Mouse (Mus musculus) C3H10T1/2 (cell line): ENCODE measurements around the gene Fus. TPM values are rescaled to one million over a fixed set of nuclear protein-coding genes. Genes with fewer than 3 reads are reported as not detected.

Experiments
- polyA plus RNA-seq, 2 experiments: library from polyadenylated mRNA; unstranded; fragments of >200 nt; fragmentation: generic; extraction: Trizol; gene quantifications; one replicate each; pipeline ENCODE4 v1.2.1; 2012; ENCODE audit warnings: missing spikeins in 2 of 2

The Fus gene
- 100 to 1,000 TPM; 140 to 298 TPM for polyA plus RNA-seq

DNA sequence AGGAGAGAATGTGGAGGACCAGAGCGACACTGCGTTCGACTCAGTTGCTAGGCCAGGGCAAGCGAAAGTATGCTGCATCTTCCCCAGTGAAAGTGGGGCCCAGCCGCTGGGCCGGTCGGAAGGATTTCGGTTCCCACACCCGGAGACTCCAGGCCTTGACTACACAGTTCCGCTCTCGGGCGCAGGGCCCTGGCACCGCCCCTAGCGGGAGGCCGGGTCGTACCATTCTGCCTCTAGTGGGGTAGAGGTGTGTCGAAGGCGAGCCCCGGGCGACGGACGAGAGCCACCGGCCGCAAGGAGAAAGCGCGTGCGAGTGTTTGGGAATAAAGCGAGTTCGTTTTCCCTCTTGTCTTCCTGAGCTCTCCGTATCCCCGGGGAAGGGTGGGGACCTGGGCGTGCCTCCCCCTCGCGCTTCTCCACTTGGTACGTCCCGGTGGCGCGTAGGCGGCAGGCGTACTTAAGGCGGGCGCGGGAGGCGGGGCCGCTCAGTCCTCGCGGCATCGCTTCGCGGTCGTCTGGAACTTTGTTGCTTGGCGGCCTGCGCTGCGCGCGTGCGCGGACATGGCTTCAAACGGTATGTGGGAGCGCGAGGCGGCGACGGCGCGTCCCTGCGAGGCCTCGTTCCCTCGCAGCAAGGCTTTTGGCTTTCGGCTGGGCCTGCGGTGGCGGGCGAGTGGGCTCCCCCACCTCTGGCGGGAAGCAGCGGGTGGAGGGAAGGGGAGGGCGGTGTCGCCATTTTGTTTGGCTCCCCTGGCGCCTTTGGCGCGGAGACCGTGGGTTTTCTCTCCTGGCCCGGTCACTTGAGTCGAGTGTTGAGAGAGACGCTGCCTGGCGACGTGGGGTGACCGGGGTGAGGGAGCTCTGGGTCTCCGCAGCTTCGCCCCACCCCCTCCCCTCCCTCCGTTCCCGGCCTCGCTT lies at the start of gene Fus:
Gene Fus, plus strand, starts transcription at position 454 of the 918 bp plus-strand sequence.

DNA sequence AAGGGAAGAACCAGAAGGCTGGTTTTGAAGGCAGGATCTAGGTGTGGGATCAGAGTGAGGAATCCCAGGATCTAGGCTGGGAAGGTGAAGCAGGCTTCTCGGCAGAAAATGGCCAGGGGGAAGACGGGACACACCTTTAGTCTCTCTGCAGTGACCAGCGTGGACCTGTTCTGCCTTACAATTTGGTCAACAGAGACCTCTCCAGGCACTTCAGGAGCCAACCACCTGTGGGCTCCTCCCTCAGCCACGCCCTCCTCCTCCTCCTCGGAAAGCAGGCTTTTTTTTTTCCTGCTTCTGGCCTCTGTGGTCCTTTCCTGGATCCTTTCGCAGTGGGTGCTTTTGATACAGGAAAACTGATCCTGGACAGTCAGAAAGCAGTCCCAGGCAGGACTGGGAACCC lies 37.3 kb upstream of the Fus start, which contains the start of gene Prss8:
Gene Prss8, minus strand, starts transcription at position 182 of the 400 bp plus-strand sequence.

DNA sequence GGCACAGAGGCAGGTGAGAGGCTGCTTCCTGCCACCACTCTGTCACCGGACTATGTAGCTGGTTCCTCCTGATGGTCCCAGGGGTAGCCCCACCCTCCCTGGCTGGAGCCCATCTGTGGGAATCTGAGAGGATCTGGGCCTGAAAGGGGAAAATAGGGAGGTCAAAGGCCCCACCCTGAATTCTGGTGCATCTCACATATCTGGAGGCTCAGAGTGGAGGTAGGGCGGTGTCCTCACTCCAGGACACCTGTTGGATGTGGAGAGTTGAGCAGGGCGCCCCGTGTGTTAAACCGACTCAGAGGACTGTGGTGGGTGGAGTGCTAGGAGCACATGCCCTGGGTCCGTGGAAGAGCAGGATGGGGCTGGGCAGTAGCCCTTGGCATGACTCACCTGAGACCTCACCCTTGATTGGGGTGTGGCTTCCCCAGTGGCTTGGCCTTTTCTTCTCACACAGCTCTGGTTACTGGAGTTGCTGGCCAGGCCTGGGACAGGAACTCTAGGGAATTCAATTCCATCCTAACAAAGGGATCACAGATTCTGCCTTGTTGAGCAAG lies 20.7 kb upstream of the Fus start, which contains the start of gene Prss36:
Gene Prss36, minus strand, starts transcription at position 256 of the 554 bp plus-strand sequence.

DNA sequence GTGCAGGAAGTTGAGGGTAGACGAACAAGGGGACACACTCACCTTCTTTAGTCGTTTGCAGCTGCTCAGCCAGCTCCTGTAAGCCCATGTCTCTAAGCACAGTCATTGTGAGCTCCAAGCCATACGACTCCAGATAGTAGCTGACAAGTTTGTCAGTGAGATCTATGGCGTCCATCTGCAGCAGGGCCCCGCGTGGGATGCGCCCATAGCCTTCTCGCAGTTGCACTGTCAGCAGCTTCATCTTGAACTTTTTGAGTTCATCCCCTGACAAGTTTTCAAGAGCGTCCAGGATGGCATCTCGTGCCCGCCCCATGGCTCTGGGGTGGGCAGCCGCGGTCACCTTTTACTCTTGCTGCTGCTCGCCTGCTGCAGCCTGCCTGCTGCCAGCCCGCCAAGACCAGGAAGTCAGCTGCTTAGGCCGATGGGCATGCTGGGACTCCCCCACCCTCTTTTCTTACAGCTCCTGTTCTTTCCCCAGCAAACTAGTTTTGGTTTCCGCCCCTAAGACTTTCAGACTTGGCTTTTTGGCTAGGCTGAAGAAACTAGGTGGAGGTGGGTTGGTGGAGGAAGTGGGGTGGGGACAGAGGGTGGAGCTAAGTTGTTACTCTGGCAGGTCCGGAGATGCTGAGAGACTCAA lies 26.2 kb downstream of the Fus start, which contains the start of gene Pycard:
Gene Pycard, minus strand, starts transcription at position 527 of the 637 bp plus-strand sequence.

DNA sequence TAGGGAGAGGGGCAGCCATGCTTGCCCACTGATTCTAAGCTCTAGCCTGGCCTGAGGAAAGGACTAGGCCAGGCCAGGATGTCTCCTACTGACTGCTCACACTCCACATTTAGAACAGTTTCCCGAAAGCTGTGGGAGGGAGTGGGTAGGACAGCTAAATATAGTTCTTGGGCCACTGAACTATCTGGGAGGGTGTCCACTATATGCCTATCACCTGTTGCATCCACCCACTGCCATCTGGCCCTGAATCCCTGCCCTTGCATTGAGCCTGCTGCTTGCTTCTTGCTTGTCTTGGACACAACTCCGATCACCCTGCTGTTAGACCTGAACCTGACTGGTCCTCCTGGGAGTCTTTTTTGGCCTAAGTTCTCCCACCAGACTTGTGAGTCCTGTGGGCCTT lies 36.4 kb downstream of the Fus start, which contains the start of gene Trim72:
Gene Trim72, plus strand, starts transcription at position 262 of the 400 bp plus-strand sequence.

Other genes with a start within 250 kb of the Fus start
- under 1 TPM; 0.08 to 0.22 TPM for gene Ctf2, start 235.3 kb upstream of the Fus start, polyA plus RNA-seq
- 10 to 100 TPM; 15.7 to 19.4 TPM for gene Fbxl19, start 222.9 kb upstream of the Fus start, polyA plus RNA-seq
- 10 to 100 TPM; 15.6 to 39.0 TPM for gene Orai3, start 197.6 kb upstream of the Fus start, polyA plus RNA-seq
- gene Setd1a, start 190.8 kb upstream of the Fus start, polyA plus RNA-seq, result 10 to 100 TPM in 1 of 2 experiments, 1 to 10 TPM in 1; 5.5 to 15.8 TPM
- gene Gm49388, start 181.8 kb upstream of the Fus start, polyA plus RNA-seq, result under 1 TPM in 1 of 2 experiments, not detected in 1; 0.13 TPM
- 10 to 100 TPM in 1 of 2 experiments, 1 to 10 TPM in 1; 9.4 to 28.8 TPM for gene Hsd3b7, start 166.9 kb upstream of the Fus start, polyA plus RNA-seq
- 10 to 100 TPM; 23.3 to 77.8 TPM for gene Stx4a, start 143.2 kb upstream of the Fus start, polyA plus RNA-seq
- gene Stx1b, start 142.9 kb upstream of the Fus start, polyA plus RNA-seq, result under 1 TPM in 1 of 2 experiments, not detected in 1; 0.35 TPM
- gene Zfp646, start 91.2 kb upstream of the Fus start, polyA plus RNA-seq, result 10 to 100 TPM in 1 of 2 experiments, 1 to 10 TPM in 1; 2.0 to 13.2 TPM
- 10 to 100 TPM; 10.9 to 12.1 TPM for gene Zfp668, start 90.6 kb upstream of the Fus start, polyA plus RNA-seq
- 1 to 10 TPM in 1 of 2 experiments, under 1 TPM in 1; 0.22 to 2.9 TPM for gene Prss53, start 76.5 kb upstream of the Fus start, polyA plus RNA-seq
- not detected for gene Gm21974, start 72.0 kb upstream of the Fus start, polyA plus RNA-seq
- 100 to 1,000 TPM in 1 of 2 experiments, 10 to 100 TPM in 1; 75.2 to 309 TPM for gene Vkorc1, start 71.8 kb upstream of the Fus start, polyA plus RNA-seq
- gene Bckdk, start 63.4 kb upstream of the Fus start, polyA plus RNA-seq, result 10 to 100 TPM; 53.8 to 95.6 TPM
- 10 to 100 TPM in 1 of 2 experiments, 1 to 10 TPM in 1; 8.2 to 22.4 TPM for gene Kat8, start 54.9 kb upstream of the Fus start, polyA plus RNA-seq
- gene Prss8, start 37.4 kb upstream of the Fus start, polyA plus RNA-seq, result under 1 TPM in 1 of 2 experiments, not detected in 1; 0.05 TPM
- gene Prss36, start 20.7 kb upstream of the Fus start, polyA plus RNA-seq, result 10 to 100 TPM in 1 of 2 experiments, 1 to 10 TPM in 1; 4.6 to 11.2 TPM
- under 1 TPM; 0.01 to 0.28 TPM for gene Pycard, start 26.4 kb downstream of the Fus start, polyA plus RNA-seq
- gene Trim72, start 36.5 kb downstream of the Fus start, polyA plus RNA-seq, result under 1 TPM; 0.02 to 0.72 TPM
- not detected for gene Itgam, start 95.2 kb downstream of the Fus start, polyA plus RNA-seq
- not detected for gene Gm49368, start 95.2 kb downstream of the Fus start, polyA plus RNA-seq
- not detected for gene Itgax, start 162.1 kb downstream of the Fus start, polyA plus RNA-seq
- not detected for gene Itgad, start 186.9 kb downstream of the Fus start, polyA plus RNA-seq
- gene Cox6a2, start 238.9 kb downstream of the Fus start, polyA plus RNA-seq, result under 1 TPM; 0.14 to 0.90 TPM